ENCODE assay signal across 12 mouse cellular contexts in genomic region chr15:100088021-100088420, GRCm38 (mm10). TPM values are rescaled to one million over a fixed set of nuclear protein-coding genes. Genes with fewer than 3 reads are reported as not detected.
DNase-seq lines count a peak whose midpoint lies in the region; ATAC-seq and TF ChIP-seq lines count a peak whose summit lies in the region.
"Had no signal": no experiment of that assay in that cellular context is flagged by ENCODE, and none has a peak within 500 bp of the region (broad histone marks: within the 10 kb centered on the region; RNA-seq: fewer than 3 reads in every experiment).

No protein-coding gene starts in this region.

- H3K9me3 ChIP-seq in lung, embryonic 14.5 days (ENCODE audit: low read depth, low read length), result no peaks in the 10 kb centered on the region
- no peaks in the 10 kb centered on the region for H3K9me3 ChIP-seq in limb, embryonic 15.5 days
- no peaks in the 10 kb centered on the region for H3K9me3 ChIP-seq in heart, embryonic 10.5 days

- no peak overlapping the region for H3K9ac ChIP-seq in lung, embryonic 14.5 days
- H3K9ac ChIP-seq in limb, embryonic 15.5 days, result no peak overlapping the region
- H3K9ac ChIP-seq: liver, embryonic 14.5 days had no signal

- peak overlapping the region; percentile 2; the same call in 1 of the 2 replicates for H3K27ac ChIP-seq in lung, embryonic 14.5 days (ENCODE audit: low read depth)
- H3K27ac ChIP-seq in limb, embryonic 15.5 days, result peak overlapping the region; percentile 12
- no peak overlapping the region for H3K27ac ChIP-seq in heart, embryonic 10.5 days
- H3K27ac ChIP-seq: liver, embryonic 14.5 days had no signal

- peaks cover 8% of the 10 kb centered on the region; the same call in 1 of the 2 replicates for H3K4me1 ChIP-seq in lung, embryonic 14.5 days (ENCODE audit: insufficient read depth)
- peaks cover 29% of the 10 kb centered on the region for H3K4me1 ChIP-seq in limb, embryonic 15.5 days
- H3K4me1 ChIP-seq in heart, embryonic 10.5 days, result peaks cover 43% of the 10 kb centered on the region

- ATAC-seq in lung, embryonic 14.5 days (ENCODE audit: insufficient read depth), result no peak
- no peak for ATAC-seq in limb, embryonic 15.5 days (ENCODE audit: insufficient number of reproducible peaks, low FRiP score, low TSS enrichment, low read depth)

- DNase-seq in gastrocnemius, postnatal 14 days, result peak; percentile 14
- no peak for DNase-seq in gastrocnemius, postnatal 36 days
- DNase-seq in lung, embryonic 14.5 days, result no peak
- no peak for DNase-seq in lung, postnatal 36 days
- DNase-seq in brain, adult 2 months (ENCODE audit: low read depth, low spot score), result peak; percentile 69
- DNase-seq in retina, postnatal 1 day, result no peak
- no peak for DNase-seq in heart, embryonic 10.5 days (ENCODE audit: low spot score)
- DNase-seq: cerebellum, adult 8-10 months; heart, postnatal 4 days; right cerebral cortex, postnatal 25 days had no signal

- no peaks in the 10 kb centered on the region for H3K27me3 ChIP-seq in lung, embryonic 14.5 days (ENCODE audit: insufficient read depth, low read length)
- H3K27me3 ChIP-seq in limb, embryonic 15.5 days, result no peaks in the 10 kb centered on the region
- no peaks in the 10 kb centered on the region for H3K27me3 ChIP-seq in heart, embryonic 10.5 days (ENCODE audit: insufficient read depth, poor library complexity, severe bottlenecking)

- no peak overlapping the region for H3K4me3 ChIP-seq in lung, embryonic 14.5 days (ENCODE audit: low read depth, low read length)
- no peak overlapping the region for H3K4me3 ChIP-seq in limb, embryonic 15.5 days
- H3K4me3 ChIP-seq in heart, embryonic 10.5 days, result no peak overlapping the region

- H3K36me3 ChIP-seq in lung, embryonic 14.5 days (ENCODE audit: insufficient read depth), result no peaks in the 10 kb centered on the region
- no peaks in the 10 kb centered on the region for H3K36me3 ChIP-seq in limb, embryonic 15.5 days
- no peaks in the 10 kb centered on the region for H3K36me3 ChIP-seq in heart, embryonic 10.5 days

- 63% methylated on average over 7 of the region's 7 CpGs for WGBS in lung, embryonic 14.5 days
- WGBS in limb, embryonic 15.5 days, result 64% methylated on average over 7 of the region's 7 CpGs
- WGBS in heart, embryonic 10.5 days, result 77% methylated on average over 7 of the region's 7 CpGs

- no peak for TF ChIP-seq CTCF in lung, embryonic 14.5 days (IDR thresholded peaks at IDR 0.05; ENCODE audit: low read depth)

- H3K4me2 ChIP-seq in lung, embryonic 14.5 days, result no peak overlapping the region
- no peak overlapping the region for H3K4me2 ChIP-seq in limb, embryonic 15.5 days

- intact Hi-C loops in gastrocnemius, postnatal 14 days (cut with DNase I; ENCODE audit: low total_unique reads), result no loop called here
- intact Hi-C loops in gastrocnemius, postnatal 36 days (cut with DNase I), result no loop called here

RNA-seq across cellular contexts. Expression of gene Dip2b, which starts 49.6 kb away (rescaled TPM):
- 10 to 100 TPM; 10.8 to 13.2 TPM for total RNA-seq in gastrocnemius, postnatal 14 days (2021)
- total RNA-seq in gastrocnemius, postnatal 36 days (2021), result 1 to 10 TPM; 6.2 to 7.3 TPM
- 16.4 and 18.1 TPM in 2 replicates for polyA plus RNA-seq in lung, embryonic 14.5 days (2014; fragmentation: Nextera tagmentation; extraction: Ambion mirVana)
- 9.8 and 11.3 TPM in 2 replicates for polyA plus RNA-seq in limb, embryonic 15.5 days (2015; fragmentation: Nextera tagmentation; extraction: Ambion mirVana)
- 12.2 and 14.0 TPM in 2 replicates for polyA plus RNA-seq in heart, embryonic 10.5 days (2016; fragmentation: Nextera tagmentation; extraction: Ambion mirVana)

Comparison
In these comparisons a context has a peak if more than half of its experiments do, and no peak if none do; other contexts are left out.
1. DNase-seq: peak in gastrocnemius, postnatal 14 days (single experiment) and brain, adult 2 months (single experiment); none in gastrocnemius, postnatal 36 days (0 of 2), lung, embryonic 14.5 days (single experiment), lung, postnatal 36 days (single experiment), retina, postnatal 1 day (single experiment) and heart, embryonic 10.5 days (single experiment).